Mouse (Mus musculus) ES-E14 (cell line): ENCODE measurements at regions not wholly inside any gene's neighbourhood (a gene's known extent, or its start where the extent isn't known, plus 50 kb on each side); places are given as distances from the start of the nearest gene placed in this dataset.

Experiments
- ZC3H11A ChIP-seq: IDR thresholded peaks from 2 replicates; pipeline ENCODE4 v1.6.1; 2012; ENCODE audit warnings: low read depth, mild to moderate bottlenecking, inconsistent platforms, low read length, borderline replicate concordance
- ZNF384 ChIP-seq: IDR thresholded peaks from 2 replicates; pipeline ENCODE4 v1.6.1; 2012; ENCODE audit warnings: low read depth, low read length, inconsistent platforms

DNA sequence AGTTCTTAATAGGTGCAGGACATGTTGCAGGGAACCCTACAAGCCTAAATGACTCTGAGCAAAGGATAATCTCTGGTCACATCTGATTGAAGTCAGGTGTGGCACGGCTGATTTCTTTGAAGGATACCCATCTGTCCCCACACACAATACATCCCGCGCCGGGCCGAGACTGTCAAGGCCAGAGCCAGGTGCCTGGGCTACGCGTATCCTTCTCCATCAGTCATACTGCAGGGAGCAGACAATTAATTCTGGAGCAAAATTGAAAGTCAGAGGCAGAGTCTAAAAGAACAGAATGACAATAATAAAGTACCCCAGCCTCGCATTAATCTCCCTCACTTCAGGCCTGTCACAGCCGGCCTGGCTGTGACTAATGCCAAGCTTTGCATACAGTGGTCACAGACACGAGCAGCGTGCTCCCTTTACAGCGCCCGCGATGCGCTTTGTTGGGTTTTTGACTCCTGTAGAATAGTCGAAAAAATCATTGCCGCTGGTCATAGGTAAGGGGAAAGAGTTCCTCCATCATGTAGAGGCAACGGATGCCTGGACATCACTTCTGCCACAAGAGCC lies 393.4 kb upstream of the Zfp507 start:
- TF ChIP-seq ZNF384, result no peak
- no peak for TF ChIP-seq ZC3H11A
